Mouse (Mus musculus): ENCODE measurements at regions not wholly inside any gene's neighbourhood (a gene's known extent, or its start where the extent isn't known, plus 50 kb on each side); places are given as distances from the start of the nearest gene placed in this dataset.

DNA sequence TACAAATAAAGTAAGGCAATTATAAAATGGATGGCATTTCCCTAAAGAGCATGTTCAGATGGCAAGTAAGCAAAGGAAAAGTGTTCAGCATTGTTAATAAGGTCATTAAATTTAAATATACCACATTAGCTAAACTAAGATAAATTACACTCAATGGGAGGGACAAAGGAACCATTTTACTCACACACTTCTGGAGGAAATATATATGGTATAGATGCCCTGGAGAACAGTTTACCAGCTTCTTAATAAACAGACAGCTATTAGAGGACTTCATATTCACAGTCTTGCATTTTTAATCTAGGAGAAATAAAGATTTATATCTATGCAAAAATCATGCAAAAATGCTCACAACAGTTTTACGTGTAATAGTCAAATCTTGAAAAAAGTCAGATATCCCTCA, 183.8 kb downstream of the Dthd1 start:
- no peak for DNase-seq (ENCODE audit: low spot score in 2 of 2)

- no peak for DNase-seq (ENCODE audit: low spot score in 2 of 2)
Measured at GRCm38 (mm10) chr5:63034446-63034845, 220.8 kb downstream of the Dthd1 start.

GRCm38 (mm10) chr5:63045751-63046150, 232.1 kb downstream of the Dthd1 start:
- no peak for DNase-seq (ENCODE audit: low spot score in 2 of 2)

- no peak for DNase-seq (ENCODE audit: low spot score in 2 of 2)
Measured at GRCm38 (mm10) chr5:63063301-63063700, 249.7 kb downstream of the Dthd1 start.

DNA sequence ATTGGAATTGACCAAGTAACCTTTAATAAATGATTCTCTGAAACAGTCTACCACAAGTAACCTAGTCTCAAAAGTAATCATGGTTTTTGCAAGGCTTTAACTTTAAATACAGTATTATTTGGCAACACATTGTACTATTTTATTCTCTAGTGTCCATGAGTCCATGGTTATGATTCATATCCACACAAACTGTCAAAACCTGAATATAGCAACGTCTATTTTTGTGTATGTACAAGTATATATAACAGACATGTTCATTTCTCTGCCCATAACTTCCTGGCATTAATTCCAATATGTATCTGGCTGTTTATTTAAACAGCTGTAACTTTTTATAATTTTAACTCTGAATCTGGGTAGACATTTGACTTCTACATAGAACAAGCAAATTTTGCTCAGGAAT, 253.2 kb downstream of the Dthd1 start:
- DNase-seq (ENCODE audit: low spot score in 2 of 2) = no peak

- no peak for DNase-seq (ENCODE audit: low spot score in 2 of 2)
Measured at GRCm38 (mm10) chr5:63098129-63098528, 284.5 kb downstream of the Dthd1 start.

GRCm38 (mm10) chr5:63132552-63132951, 318.9 kb downstream of the Dthd1 start:
- DNase-seq (ENCODE audit: low spot score in 2 of 2) = peak in 1 of 2 experiments; percentile 11

DNA sequence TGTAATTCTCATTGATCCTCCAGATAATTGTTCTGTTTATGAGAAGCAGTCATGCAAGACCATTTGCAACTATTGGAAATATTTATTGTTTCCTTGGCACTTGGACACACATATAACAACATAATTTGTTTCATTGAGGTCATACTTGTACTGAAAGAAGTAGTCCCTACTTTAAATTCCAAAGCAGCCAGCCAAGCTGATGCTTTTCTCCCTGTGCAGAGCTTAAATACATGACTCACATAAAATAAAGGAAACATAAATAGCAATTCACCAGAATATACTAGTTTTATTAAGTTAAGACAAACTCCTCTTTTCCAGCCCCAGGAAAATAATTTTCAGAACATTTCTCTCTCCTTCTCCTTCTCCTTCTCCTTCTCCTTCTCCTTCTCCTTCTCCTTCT, 324.3 kb downstream of the Dthd1 start:
- no peak for DNase-seq (ENCODE audit: low spot score in 2 of 2)

GRCm38 (mm10) chr5:63169687-63170086, 356.1 kb downstream of the Dthd1 start:
- DNase-seq (ENCODE audit: low spot score in 2 of 2) = peak in 1 of 2 experiments; percentile 6

GRCm38 (mm10) chr5:63170493-63170892, 356.9 kb downstream of the Dthd1 start:
- no peak for DNase-seq (ENCODE audit: low spot score in 2 of 2)

GRCm38 (mm10) chr5:63213381-63213780, 399.8 kb downstream of the Dthd1 start:
- no peak for DNase-seq (ENCODE audit: low spot score in 2 of 2)

DNA sequence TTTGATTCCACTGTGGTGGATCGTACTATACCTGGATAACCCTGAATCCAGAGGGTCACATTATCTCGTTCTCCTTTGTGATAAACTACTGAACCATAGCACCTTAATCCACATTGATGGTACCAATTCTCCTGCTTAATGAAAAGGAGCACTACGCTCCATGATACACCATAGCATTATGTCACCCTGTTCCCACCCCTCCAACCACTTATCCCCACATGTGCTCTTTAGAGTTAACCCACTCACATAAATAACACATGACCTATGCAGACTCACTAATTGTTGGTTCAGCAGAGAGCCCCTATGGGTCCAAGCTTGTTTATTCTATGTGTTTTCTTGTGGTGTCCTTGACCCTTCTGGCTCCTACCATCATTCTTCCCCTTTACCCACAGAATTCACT, 405.8 kb downstream of the Dthd1 start:
- DNase-seq (ENCODE audit: low spot score in 2 of 2) = no peak

DNA sequence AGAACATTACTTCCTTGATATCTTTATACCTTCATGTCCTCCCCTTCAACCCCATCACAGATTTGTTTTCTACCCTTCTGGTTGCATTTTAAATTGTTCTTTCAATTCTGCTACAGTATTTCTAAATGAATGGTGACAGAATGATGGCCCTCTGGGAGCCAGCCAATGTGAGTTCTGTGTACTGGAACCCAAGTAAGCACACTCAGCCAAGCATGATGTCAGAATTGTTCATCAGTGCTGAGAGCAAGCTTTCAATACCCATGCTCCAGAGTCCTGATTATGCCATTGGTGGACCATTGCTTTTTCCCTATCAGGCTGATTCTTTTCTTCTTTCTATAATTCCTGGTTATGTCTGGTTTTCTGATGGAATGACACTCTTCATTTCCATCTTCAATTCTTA, 386.3 kb upstream of the Nwd2 start:
- peak; percentile 36 to 57 for DNase-seq (ENCODE audit: low spot score in 2 of 2)

All from layer of hippocampus, postnatal 10 days (tissue).